Mouse (Mus musculus) kidney, embryonic 16.5 days (tissue): ENCODE measurements around the gene Gm28778. TPM values are rescaled to one million over a fixed set of nuclear protein-coding genes. Genes with fewer than 3 reads are reported as not detected.

Experiments
- polyA plus RNA-seq: library from polyadenylated mRNA; unstranded; fragments of >200 nt; fragmentation: Nextera tagmentation; extraction: Ambion mirVana; gene quantifications from 2 replicates; pipeline ENCODE4 v1.2.1, GENCODE M21; 2015

Gene Gm28778
- polyA plus RNA-seq, 1 experiment from 2014 or later: not detected

Other genes starting within 250 kb of the Gm28778 start
- gene Mstn, start 235.5 kb upstream of the Gm28778 start, polyA plus RNA-seq: 0.09 and 0.21 TPM in 2 replicates
- not detected in 2 replicates for gene 1700019A02Rik, start 109.5 kb upstream of the Gm28778 start, polyA plus RNA-seq
- gene Pms1, start 93 bp upstream of the Gm28778 start, polyA plus RNA-seq: 18.6 and 20.7 TPM in 2 replicates
- 47.8 and 48.3 TPM in 2 replicates for gene Ormdl1, start within 50 bp of the Gm28778 start, polyA plus RNA-seq
- 20.5 and 22.0 TPM in 2 replicates for gene Osgepl1, start 16.5 kb downstream of the Gm28778 start, polyA plus RNA-seq
- gene Asdurf, start 55.5 kb downstream of the Gm28778 start, polyA plus RNA-seq: 6.2 TPM in 1 of 2 replicates, not detected in the other
- gene Gm28551, start 55.6 kb downstream of the Gm28778 start, polyA plus RNA-seq: 0.39 and 0.84 TPM in 2 replicates
- 64.1 and 66.0 TPM in 2 replicates for gene Asnsd1, start 55.6 kb downstream of the Gm28778 start, polyA plus RNA-seq